Mouse (Mus musculus): ENCODE data around the gene Olfr370. TPM values are rescaled to one million over a fixed set of nuclear protein-coding genes. Genes with fewer than 3 reads are reported as not detected.
"Not testable (repeated sequence)": the region's sequence is repeated elsewhere in the genome, so short reads cannot be mapped to it uniquely, and the experiment has no call there.

Olfr370 gene
- polyA plus RNA-seq, 1 experiment: not detected

DNA sequence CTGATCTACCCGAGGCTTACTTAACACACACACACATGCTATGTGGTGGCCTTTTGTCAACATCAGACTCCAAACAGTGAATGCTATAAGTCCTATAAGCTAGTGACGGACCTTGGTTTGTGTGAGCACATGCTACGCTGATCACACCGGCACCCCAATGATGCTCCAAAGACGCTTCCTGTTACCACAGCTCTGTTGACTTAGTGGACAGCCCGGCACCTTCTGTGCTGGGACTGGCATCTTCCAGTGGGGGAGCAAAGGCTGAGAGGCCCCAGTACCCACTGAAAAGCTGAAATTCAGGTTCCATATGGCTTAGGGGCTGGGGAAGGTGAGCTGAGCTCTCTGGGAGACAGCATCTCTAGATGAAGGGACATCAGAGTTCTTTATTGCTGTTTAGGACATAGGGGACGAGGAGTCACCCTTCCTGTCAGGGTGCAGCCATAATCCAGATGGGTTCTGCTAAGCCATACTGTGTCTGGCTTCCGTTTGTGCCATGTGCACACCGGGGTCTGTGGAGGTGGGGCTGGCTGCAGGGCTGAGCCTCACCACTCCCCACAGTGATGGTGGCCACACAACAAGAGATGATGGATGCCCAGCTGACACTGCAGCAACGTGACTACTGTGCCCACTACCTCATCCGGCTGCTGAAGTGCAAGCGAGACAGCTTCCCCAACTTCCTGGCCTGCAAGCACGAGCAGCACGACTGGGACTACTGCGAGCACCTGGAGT, 34.9 kb downstream of the Olfr370 start:
- Histone ChIP-seq H3K4me1 (ENCODE audit: control insufficient read depth, insufficient read depth, low read length) (peaks cover 11% of the 10 kb centered on the region), H3K27me3 (ENCODE audit: control insufficient read depth, insufficient read depth, low read length) (no peaks in the 10 kb centered on the region), H3K27ac (ENCODE audit: control insufficient read depth, insufficient read depth, low read depth, low read length) (no peak overlapping the region), H3K36me3 (ENCODE audit: control insufficient read depth, insufficient read depth, low read length) (no peaks in the 10 kb centered on the region; the same call in 1 of the 2 replicates), H3K4me3 (ENCODE audit: control insufficient read depth, low read depth, low read length) (no peak overlapping the region)
- TF ChIP-seq POLR2A (IDR thresholded peaks at IDR 0.05; ENCODE audit: control insufficient read depth, low read depth, low read length) (no peak), CTCF (IDR thresholded peaks at IDR 0.05; ENCODE audit: control insufficient read depth, insufficient read depth, insufficient replicate concordance, low read depth, low read length) (no peak)

DNA sequence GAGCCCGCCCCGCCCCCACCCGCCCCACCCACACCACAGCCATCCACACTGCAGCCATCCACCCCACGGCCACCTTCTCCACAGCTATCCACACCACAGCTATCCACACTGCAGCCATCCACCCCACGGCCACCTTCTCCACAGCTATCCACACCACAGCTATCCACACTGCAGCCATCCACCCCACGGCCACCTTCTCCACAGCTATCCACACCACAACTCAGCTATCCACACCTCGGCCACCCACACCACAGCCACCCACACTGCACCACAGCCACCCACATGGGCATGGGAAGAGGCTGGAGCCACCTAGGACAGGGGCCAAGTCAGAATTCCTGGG, 35.4 kb downstream of the Olfr370 start:
- not testable (repeated sequence) for H3K36me3 ChIP-seq (ENCODE audit: control insufficient read depth, insufficient read depth, low read length); H3K4me3 ChIP-seq (ENCODE audit: control insufficient read depth, low read depth, low read length); H3K4me1 ChIP-seq (ENCODE audit: control insufficient read depth, insufficient read depth, low read length); H3K27me3 ChIP-seq (ENCODE audit: control insufficient read depth, insufficient read depth, low read length); H3K27ac ChIP-seq (ENCODE audit: control insufficient read depth, insufficient read depth, low read depth, low read length)

DNA sequence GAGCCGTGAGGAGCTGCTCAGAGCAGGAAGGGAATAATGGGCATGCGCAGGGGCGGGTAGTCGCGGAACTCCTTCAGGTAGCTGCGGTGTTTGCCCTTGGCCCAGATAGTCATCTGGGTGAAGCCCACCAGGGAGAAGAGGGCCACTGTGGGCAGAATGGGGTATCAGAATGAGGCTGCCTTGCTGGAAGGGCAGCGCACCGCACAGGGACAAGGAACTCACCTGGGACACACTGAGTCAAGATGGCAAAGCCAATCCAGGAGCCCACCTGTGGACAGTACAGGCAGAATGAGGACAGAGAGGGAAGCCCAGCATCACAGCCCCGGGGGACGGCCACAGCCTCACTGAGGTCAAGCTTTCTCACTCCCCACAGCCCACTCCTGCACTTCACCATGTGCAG, 36.2 kb downstream of the Olfr370 start:
- Histone ChIP-seq H3K4me1 (ENCODE audit: control insufficient read depth, insufficient read depth, low read length) (peaks cover 3% of the 10 kb centered on the region; the same call in 1 of the 2 replicates), H3K27me3 (ENCODE audit: control insufficient read depth, insufficient read depth, low read length) (no peaks in the 10 kb centered on the region), H3K27ac (ENCODE audit: control insufficient read depth, insufficient read depth, low read depth, low read length) (no peak overlapping the region), H3K36me3 (ENCODE audit: control insufficient read depth, insufficient read depth, low read length) (no peaks in the 10 kb centered on the region; the same call in 1 of the 2 replicates), H3K4me3 (ENCODE audit: control insufficient read depth, low read depth, low read length) (no peak overlapping the region)
- no peak for TF ChIP-seq CTCF (IDR thresholded peaks at IDR 0.05; ENCODE audit: control insufficient read depth, insufficient read depth, insufficient replicate concordance, low read depth, low read length)
- no peak for TF ChIP-seq POLR2A (IDR thresholded peaks at IDR 0.05; ENCODE audit: control insufficient read depth, low read depth, low read length)

DNA sequence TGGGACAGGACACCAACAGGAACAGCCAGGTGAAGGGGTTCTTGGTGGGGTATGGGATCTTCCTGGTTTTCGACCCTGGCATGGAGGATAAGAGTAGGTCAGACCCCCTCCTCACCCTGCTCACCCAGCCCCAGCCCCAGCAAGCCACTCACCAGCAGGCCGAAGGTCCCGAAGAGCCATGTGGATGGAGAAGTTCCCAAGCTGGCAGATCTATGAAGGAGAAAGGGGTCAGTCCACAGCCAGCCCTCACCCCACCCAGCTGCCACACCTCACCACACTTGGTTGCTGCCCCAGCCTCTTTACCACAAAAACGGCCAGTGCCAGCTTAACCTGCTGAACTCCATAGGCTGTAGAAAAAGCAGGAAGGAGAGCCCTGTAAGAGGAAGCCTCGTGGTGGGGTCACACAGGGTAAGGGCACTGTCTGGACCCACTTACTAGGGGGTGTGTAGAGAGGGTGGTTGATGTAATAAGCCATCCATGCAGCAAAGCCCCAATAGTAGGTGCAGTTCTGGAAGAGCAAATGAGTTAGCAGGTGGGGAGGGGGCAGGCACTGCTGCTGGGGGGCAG, 36.7 kb downstream of the Olfr370 start:
- Histone ChIP-seq H3K4me3 (ENCODE audit: control insufficient read depth, low read depth, low read length) (no peak overlapping the region), H3K27ac (ENCODE audit: control insufficient read depth, insufficient read depth, low read depth, low read length) (no peak overlapping the region), H3K27me3 (ENCODE audit: control insufficient read depth, insufficient read depth, low read length) (no peaks in the 10 kb centered on the region), H3K36me3 (ENCODE audit: control insufficient read depth, insufficient read depth, low read length) (no peaks in the 10 kb centered on the region; the same call in 1 of the 2 replicates), H3K4me1 (ENCODE audit: control insufficient read depth, insufficient read depth, low read length) (peaks cover 2% of the 10 kb centered on the region)
- TF ChIP-seq POLR2A (IDR thresholded peaks at IDR 0.05; ENCODE audit: control insufficient read depth, low read depth, low read length) (no peak), CTCF (IDR thresholded peaks at IDR 0.05; ENCODE audit: control insufficient read depth, insufficient read depth, insufficient replicate concordance, low read depth, low read length) (no peak)

DNA sequence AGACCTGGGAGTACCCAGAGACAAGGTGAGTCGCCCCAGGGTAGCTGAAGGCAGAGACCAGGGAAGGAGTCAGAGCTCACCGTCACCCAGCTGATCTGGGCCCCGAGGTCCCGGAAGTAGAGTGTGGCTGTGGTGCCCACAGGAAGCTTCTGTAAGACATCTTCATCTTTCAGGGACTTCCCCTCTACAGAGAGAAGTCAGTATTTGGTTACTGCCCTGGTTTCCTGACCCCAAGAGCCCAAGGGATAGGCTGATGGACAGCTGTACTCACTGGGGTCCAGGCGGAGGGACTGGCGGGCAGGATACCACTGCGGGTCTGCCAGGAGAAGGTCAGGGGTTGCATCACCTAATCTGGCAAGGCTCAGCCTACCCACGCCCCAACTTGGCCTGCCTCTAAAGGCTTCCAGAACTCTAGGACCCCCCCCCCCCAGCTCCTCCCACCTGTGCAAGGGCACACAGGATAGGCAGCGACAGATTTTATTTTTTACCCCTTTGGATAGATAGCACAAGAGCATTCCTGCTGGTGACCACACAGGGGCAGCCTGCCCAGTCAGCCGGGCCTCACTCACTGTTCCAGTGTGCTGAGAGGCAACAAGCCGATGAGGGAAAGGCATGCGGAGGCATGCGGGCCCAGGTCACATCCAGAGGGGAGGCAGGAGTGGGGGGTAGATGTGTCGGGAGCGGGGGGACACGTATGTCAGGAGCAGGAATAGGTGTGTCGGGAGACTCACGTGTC, 37.7 kb downstream of the Olfr370 start:
- TF ChIP-seq CTCF (IDR thresholded peaks at IDR 0.05; ENCODE audit: control insufficient read depth, insufficient read depth, insufficient replicate concordance, low read depth, low read length): no peak
- no peak for TF ChIP-seq POLR2A (IDR thresholded peaks at IDR 0.05; ENCODE audit: control insufficient read depth, low read depth, low read length)
- H3K4me3 ChIP-seq (ENCODE audit: control insufficient read depth, low read depth, low read length): no peak overlapping the region
- peaks cover 2% of the 10 kb centered on the region for H3K4me1 ChIP-seq (ENCODE audit: control insufficient read depth, insufficient read depth, low read length)
- no peak overlapping the region for H3K27ac ChIP-seq (ENCODE audit: control insufficient read depth, insufficient read depth, low read depth, low read length)
- H3K36me3 ChIP-seq (ENCODE audit: control insufficient read depth, insufficient read depth, low read length): no peaks in the 10 kb centered on the region; the same call in 1 of the 2 replicates
- H3K27me3 ChIP-seq (ENCODE audit: control insufficient read depth, insufficient read depth, low read length): no peaks in the 10 kb centered on the region

DNA sequence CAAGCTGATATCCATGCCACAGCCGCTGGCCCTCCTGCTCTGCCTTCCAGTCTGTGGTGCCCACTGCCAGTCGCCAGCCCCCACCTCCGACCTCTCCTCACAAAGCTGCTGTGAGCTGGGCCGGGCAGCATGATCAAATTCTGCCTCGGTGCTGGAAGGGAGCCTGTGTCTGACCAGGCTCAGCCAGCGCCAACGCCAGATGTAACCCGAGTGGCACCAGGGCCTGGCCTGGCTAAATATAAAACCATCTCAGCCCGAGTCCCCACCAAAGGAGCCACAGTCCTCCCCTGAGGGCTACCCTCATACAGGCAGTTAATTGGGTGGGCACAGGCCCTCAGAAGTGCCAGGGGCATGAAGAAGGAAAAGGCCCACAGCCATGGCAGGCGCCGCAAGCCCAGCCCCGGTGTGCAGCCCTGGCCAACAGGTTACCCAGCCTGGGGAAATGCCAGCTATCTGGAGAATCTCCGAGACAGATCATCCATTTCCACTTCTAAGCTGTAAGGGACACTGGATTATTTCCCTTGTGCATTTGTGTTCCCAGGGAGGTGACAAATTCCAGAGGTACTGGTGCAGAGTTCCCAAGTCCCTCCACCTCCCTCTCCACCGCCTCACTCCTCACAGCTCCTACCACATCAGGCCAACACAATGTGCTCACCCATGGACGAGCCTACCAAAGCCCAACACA, 39.2 kb downstream of the Olfr370 start:
- no peaks in the 10 kb centered on the region for H3K27me3 ChIP-seq (ENCODE audit: control insufficient read depth, insufficient read depth, low read length)
- peaks cover 5% of the 10 kb centered on the region for H3K4me1 ChIP-seq (ENCODE audit: control insufficient read depth, insufficient read depth, low read length)
- no peaks in the 10 kb centered on the region; the same call in 1 of the 2 replicates for H3K36me3 ChIP-seq (ENCODE audit: control insufficient read depth, insufficient read depth, low read length)
- no peak overlapping the region for H3K4me3 ChIP-seq (ENCODE audit: control insufficient read depth, low read depth, low read length)
- no peak for TF ChIP-seq CTCF (IDR thresholded peaks at IDR 0.05; ENCODE audit: control insufficient read depth, insufficient read depth, insufficient replicate concordance, low read depth, low read length)
- TF ChIP-seq POLR2A (IDR thresholded peaks at IDR 0.05; ENCODE audit: control insufficient read depth, low read depth, low read length): no peak
- no peak overlapping the region for H3K27ac ChIP-seq (ENCODE audit: control insufficient read depth, insufficient read depth, low read depth, low read length)
